Mouse (Mus musculus) liver, embryonic 11.5 days (tissue): ENCODE measurements around the gene Mfsd4a. TPM values are rescaled to one million over a fixed set of nuclear protein-coding genes. Genes with fewer than 3 reads are reported as not detected.

Source experiments
- ATAC-seq: fragments of 200-750 bp; cut with Nextera tagmentation; replicated peaks from 2 replicates; pipeline ENCODE4 v1.8.0; 2017; ENCODE audit warnings: moderate number of reproducible peaks, mild to moderate bottlenecking, moderate TSS enrichment, moderate library complexity; ENCODE audit not compliant: low FRiP score
- DNase-seq: peaks from one replicate; pipeline ENCODE4 v3.0.0-alpha.2; 2017; ENCODE audit warnings: low spot score
- H3K27ac ChIP-seq: fragments of 300-500 bp; sonication (generic); 2 replicates; pipeline ENCODE4 v1.5.1; 2014; ENCODE audit warnings: mild to moderate bottlenecking, low read depth, low read length, control low read depth
- H3K27me3 ChIP-seq: fragments of 300-500 bp; sonication (generic); replicated peaks from 2 replicates; pipeline ENCODE4 v1.6.1; 2014; ENCODE audit warnings: low read length, mixed read lengths; ENCODE audit not compliant: control insufficient read depth, insufficient read depth
- H3K36me3 ChIP-seq: fragments of 300-500 bp; sonication (generic); 2 replicates; pipeline ENCODE4 v1.6.1; 2014; ENCODE audit warnings: mild to moderate bottlenecking, low read length, moderate library complexity, mixed read lengths; ENCODE audit not compliant: control insufficient read depth, insufficient read depth
- H3K4me1 ChIP-seq: fragments of 300-500 bp; sonication (generic); replicated peaks from 2 replicates; pipeline ENCODE4 v1.6.1; 2014; ENCODE audit warnings: low read length, mixed read lengths; ENCODE audit not compliant: control insufficient read depth, insufficient read depth
- H3K4me2 ChIP-seq: fragments of 300-500 bp; sonication (generic); 2 replicates; pipeline ENCODE4 v1.6.1; 2014; ENCODE audit warnings: mild to moderate bottlenecking, control low read depth, moderate library complexity
- H3K4me3 ChIP-seq: fragments of 300-500 bp; sonication (generic); 2 replicates; pipeline ENCODE4 v1.5.1; 2014; ENCODE audit warnings: low read depth, low read length, control low read depth
- H3K9ac ChIP-seq: fragments of 300-500 bp; sonication (generic); 2 replicates; pipeline ENCODE4 v1.6.1; 2014; ENCODE audit warnings: low read depth, low read length, control low read depth
- H3K9me3 ChIP-seq: fragments of 300-500 bp; sonication (generic); 2 replicates; pipeline ENCODE4 v1.6.1; 2016; ENCODE audit warnings: low read length, inconsistent platforms, mixed read lengths; ENCODE audit not compliant: control insufficient read depth
- WGBS: fragments of 180-500 bp; shearing (Covaris S2); extraction: QIAGEN DNeasy Blood & Tissue Kit; methylation state at CpG from one replicate; pipeline ENCODE4 v1.1.7; 2014; 5-methylcytosine and 5-hydroxymethylcytosine counted together
- polyA plus RNA-seq: library from polyadenylated mRNA; unstranded; fragments of >200 nt; fragmentation: Nextera tagmentation; extraction: Ambion mirVana; gene quantifications from 2 replicates; pipeline ENCODE4 v1.2.1, GENCODE M21; 2014

Gene Mfsd4a
- polyA plus RNA-seq, 1 experiment from 2014 or later: 9.9 TPM

DNA sequence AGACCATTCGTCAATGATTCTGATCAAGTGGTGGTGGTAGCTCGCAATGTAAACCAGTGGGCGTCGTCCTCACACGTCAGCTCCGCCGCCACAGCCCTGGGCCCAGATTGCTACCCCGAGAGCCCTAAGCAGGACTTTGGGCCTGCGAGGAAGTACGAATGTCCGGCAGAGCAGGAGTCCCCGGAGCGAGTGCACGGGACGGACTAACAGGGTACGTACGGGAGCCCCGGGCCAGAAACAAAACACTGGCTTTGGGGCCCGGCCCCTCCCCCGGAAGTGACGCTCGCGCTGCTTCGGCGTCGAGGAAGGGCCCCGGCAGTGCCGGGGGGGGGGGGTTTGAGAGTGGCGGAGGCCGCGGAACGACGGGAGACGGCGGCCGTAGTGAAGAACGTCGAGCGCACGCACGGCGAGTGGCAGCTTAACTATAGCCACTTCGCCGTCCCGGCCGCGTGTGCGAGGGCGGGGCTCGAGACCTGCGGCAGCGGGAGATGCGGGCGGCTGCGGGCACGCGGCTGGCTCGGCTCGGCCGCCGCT lies 60.5 kb downstream of the Mfsd4a start, which contains the start of gene Elk4:
Gene Elk4, plus strand, starts transcription at position 326 of the 534 bp plus-strand sequence.
- Histone ChIP-seq H3K36me3 (no peaks in the 10 kb centered on the region), H3K27ac (peak within 1 kb of the TSS; percentile 97), H3K4me2 (peak within 1 kb of the TSS; percentile 91), H3K9me3 (no peaks in the 10 kb centered on the region), H3K4me3 (peak within 1 kb of the TSS; percentile 80), H3K9ac (peak within 1 kb of the TSS; percentile 97), H3K27me3 (no peaks in the 10 kb centered on the region), H3K4me1 (peaks cover 23% of the 10 kb centered on the region)
- WGBS: under 1% methylated on average over 61 of the region's 61 CpGs
- ATAC-seq (peak; percentile 86), DNase-seq (peak; percentile 97)

DNA sequence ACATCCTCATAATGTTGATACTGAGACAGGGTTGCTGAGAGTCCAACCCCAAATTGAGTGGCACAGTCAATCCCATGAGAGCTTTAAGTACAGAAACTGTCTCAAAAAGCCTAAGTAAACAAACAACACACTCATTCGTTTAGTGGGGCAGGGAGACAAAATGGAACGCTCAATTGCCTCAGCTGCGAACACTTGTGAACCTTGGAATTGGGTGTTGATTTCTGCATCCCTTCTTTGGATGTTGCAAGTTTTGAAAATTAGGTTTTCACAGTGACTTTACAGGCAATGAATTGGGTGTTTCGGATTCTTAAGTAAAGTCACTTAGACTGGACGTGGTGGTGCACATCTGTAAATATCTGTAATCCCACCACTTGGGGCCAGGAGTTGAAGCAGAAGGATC lies 61.1 kb downstream of the Mfsd4a start:
- Histone ChIP-seq H3K9ac (peak overlapping the region; percentile 97), H3K27ac (peak overlapping the region; percentile 97), H3K4me2 (peak overlapping the region; percentile 91), H3K4me3 (peak overlapping the region; percentile 80), H3K27me3 (no peaks in the 10 kb centered on the region), H3K36me3 (no peaks in the 10 kb centered on the region), H3K9me3 (no peaks in the 10 kb centered on the region), H3K4me1 (peaks cover 23% of the 10 kb centered on the region)
- WGBS: 34% methylated on average over 5 of the region's 5 CpGs
- DNase-seq (no peak), ATAC-seq (no peak)

DNA sequence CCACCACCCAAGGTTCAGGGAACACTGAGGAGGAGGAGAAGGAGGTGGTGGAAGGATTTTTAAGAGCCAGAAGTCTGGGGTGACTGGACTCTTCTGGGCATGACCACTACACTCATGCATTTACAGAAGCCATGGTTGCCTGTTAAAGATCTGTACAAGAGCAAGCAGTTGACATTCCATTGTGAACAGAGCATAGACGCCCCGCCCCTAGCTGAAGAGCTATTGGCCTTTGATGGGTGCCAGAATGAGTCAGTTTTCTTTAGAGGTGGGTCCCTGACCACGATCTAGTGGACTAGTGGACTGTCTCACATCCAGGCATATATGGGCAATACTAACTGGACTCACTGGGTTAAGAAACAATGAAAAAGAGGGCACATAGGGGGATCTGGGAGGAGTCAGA lies 61.8 kb downstream of the Mfsd4a start:
- 72% methylated on average over 3 of the region's 3 CpGs for WGBS
- no peak overlapping the region for H3K4me2 ChIP-seq
- H3K9me3 ChIP-seq: no peaks in the 10 kb centered on the region
- no peaks in the 10 kb centered on the region for H3K36me3 ChIP-seq
- H3K9ac ChIP-seq: no peak overlapping the region
- no peak overlapping the region for H3K4me3 ChIP-seq
- H3K27ac ChIP-seq: no peak overlapping the region
- H3K4me1 ChIP-seq: peaks cover 23% of the 10 kb centered on the region
- H3K27me3 ChIP-seq: no peaks in the 10 kb centered on the region
- DNase-seq (no peak), ATAC-seq (no peak)

DNA sequence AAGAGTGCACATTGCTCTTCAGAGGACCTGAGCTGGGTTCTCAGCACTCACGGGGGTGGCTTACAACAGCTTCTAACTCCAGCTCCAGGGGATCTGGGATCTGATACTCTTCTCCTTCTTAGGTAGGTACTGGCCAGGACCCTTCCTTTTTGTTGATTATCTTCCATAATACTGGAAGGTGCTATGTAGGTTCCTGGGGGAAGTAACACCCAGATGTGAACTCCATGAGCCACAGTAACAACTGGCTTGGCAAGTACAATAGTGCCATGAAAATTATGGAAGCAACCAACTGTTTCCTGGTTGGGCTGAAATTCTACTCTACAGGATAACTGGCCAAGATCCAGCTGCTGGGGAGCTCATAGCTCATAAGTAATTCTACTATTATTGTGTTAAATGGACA lies 62.4 kb downstream of the Mfsd4a start:
- no peak overlapping the region for H3K27ac ChIP-seq
- no peaks in the 10 kb centered on the region for H3K27me3 ChIP-seq
- ATAC-seq (no peak), DNase-seq (no peak)
- no peaks in the 10 kb centered on the region for H3K9me3 ChIP-seq
- H3K36me3 ChIP-seq: no peaks in the 10 kb centered on the region
- no peak overlapping the region for H3K4me2 ChIP-seq
- WGBS: 69% methylated on average over 1 of the region's 1 CpGs
- no peak overlapping the region for H3K4me3 ChIP-seq
- H3K9ac ChIP-seq: no peak overlapping the region
- peaks cover 21% of the 10 kb centered on the region for H3K4me1 ChIP-seq

DNA sequence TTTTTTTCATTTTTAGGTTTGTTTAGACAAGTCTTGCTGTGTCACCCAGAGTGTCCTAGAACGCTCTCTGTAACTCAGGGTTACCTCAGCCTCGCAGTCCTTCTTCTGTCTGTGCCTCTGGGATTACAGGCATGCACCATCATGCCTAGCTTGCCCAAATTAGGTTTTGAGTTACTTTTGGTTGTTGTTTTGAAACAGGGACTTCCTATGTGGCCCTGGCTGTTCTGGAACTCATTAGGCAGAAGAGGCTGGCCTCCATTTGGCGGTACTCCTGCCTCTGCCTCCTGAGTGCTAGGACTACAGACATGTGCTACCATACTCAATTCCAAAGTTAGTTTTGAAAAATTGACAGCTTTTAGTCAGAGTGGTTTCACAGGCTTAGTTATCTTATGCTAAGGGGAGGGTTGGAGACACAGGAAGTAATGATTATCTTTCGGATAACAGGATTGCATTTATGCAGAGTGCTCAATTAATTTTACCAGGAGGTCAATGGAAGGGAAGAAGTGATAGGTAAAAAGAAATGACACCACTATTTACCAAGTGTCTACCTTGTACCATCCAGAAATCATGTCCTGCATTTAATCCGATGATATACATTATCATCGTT lies 63.2 kb downstream of the Mfsd4a start:
- ATAC-seq (no peak), DNase-seq (no peak)
- Histone ChIP-seq H3K9ac (no peak overlapping the region), H3K36me3 (no peaks in the 10 kb centered on the region), H3K4me3 (no peak overlapping the region), H3K4me1 (peaks cover 13% of the 10 kb centered on the region), H3K4me2 (no peak overlapping the region), H3K27me3 (no peaks in the 10 kb centered on the region), H3K27ac (no peak overlapping the region), H3K9me3 (no peaks in the 10 kb centered on the region)
- 88% methylated on average over 6 of the region's 6 CpGs for WGBS

DNA sequence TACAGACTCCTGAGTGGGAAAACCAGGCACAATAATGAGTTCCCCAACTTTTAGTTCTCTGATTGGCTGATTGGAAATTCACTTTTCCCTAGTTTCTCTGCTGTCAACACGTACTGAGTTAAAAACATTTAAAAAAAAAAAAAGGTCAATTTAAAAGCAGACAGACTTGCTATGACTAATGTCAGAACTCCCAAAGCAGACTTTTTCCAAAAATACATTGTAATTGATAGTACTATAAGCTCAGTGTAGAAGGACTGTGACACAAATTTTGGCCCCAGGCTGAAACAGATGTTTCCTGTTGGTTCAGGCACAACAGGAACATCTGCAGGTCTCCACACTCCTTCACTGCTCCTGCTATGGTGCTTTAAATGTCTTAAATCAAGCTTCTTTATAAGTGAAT lies 64.0 kb downstream of the Mfsd4a start:
- Histone ChIP-seq H3K9me3 (no peaks in the 10 kb centered on the region), H3K9ac (no peak overlapping the region), H3K27ac (no peak overlapping the region), H3K27me3 (no peaks in the 10 kb centered on the region), H3K4me2 (no peak overlapping the region), H3K36me3 (no peaks in the 10 kb centered on the region), H3K4me1 (0 out of 2 replicates have a peak, but pooled peaks cover 7% of the 10 kb centered on the region), H3K4me3 (no peak overlapping the region)
- WGBS: 43% methylated on average over 1 of the region's 1 CpGs
- DNase-seq: no peak
- ATAC-seq: no peak

DNA sequence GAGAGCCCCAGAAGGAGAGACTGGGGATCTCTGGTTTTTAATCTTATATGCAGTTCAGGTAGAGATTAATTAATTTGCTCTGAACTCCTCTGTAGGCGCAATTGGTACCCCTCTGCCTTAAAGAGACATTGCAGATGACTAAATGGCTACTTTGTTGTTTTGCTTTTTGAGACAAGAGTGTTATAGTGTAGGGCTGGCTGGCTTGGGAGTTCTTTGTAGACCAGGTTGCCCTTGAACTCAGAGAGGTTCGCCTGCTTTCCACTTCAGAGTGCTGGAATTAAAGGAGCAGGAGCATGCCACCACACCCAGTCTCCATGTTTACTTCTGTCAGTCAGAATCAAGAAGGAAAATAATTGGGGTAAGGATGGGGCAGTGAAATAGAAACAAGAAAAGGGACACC lies 64.8 kb downstream of the Mfsd4a start:
- no peaks in the 10 kb centered on the region for H3K36me3 ChIP-seq
- WGBS: 73% methylated on average over 2 of the region's 2 CpGs

DNA sequence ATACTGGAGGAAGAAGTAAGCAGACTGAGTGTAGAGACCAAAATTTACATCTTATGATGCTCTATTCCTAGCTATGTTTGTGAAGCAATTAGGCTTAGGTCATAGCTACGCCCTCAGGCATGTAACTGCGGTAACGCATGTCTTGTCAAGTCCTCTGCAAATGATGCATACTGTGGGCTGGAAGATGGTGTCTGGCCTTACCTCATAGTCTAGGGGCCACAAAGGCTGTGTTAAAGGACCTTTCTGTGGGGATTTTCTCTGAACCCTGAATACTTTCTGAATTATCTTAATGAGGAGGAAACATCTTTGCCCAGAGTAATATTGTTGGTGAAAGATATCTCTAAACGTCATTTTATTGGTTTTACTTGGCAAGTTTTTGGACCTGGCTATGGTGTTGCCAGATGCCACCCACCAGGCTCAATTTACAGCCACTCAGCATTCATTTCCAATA lies 66.0 kb downstream of the Mfsd4a start:
- H3K4me3 ChIP-seq: no peak overlapping the region
- no peak overlapping the region for H3K9ac ChIP-seq
- no peaks in the 10 kb centered on the region for H3K36me3 ChIP-seq
- ATAC-seq (no peak), DNase-seq (no peak)
- WGBS: 78% methylated on average over 4 of the region's 4 CpGs
- H3K4me2 ChIP-seq: no peak overlapping the region
- H3K9me3 ChIP-seq: no peaks in the 10 kb centered on the region
- 0 out of 2 replicates have a peak, but pooled peaks cover 6% of the 10 kb centered on the region for H3K4me1 ChIP-seq
- no peak overlapping the region for H3K27ac ChIP-seq
- no peaks in the 10 kb centered on the region for H3K27me3 ChIP-seq

More for the DNA sequence above, 64.8 kb downstream of the Mfsd4a start:
- Histone ChIP-seq H3K27ac (no peak overlapping the region), H3K9me3 (no peaks in the 10 kb centered on the region), H3K4me1 (0 out of 2 replicates have a peak, but pooled peaks cover 6% of the 10 kb centered on the region), H3K9ac (no peak overlapping the region), H3K27me3 (no peaks in the 10 kb centered on the region), H3K4me3 (no peak overlapping the region), H3K4me2 (no peak overlapping the region)
- ATAC-seq (no peak), DNase-seq (no peak)

DNA sequence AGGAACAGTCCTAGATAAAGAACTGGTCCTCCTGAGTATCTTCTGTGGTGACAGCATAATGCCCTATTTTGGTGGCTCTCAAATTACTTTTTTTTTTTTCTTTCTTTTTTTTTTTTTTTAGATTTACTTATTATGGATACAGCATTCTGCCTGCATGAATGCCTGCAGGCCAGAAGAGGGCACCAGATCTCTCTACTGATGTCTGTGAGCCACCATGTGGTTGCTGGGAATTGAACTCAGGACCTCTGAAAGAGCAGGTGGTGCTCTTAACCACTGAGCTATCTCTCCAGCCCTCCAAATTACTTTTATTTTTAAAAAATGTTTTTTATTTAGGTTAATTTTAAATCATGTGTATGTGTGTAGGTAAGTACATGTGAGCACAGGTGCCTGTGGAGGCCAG lies 67.4 kb downstream of the Mfsd4a start:
- Histone ChIP-seq H3K9me3 (no peaks in the 10 kb centered on the region), H3K27me3 (no peaks in the 10 kb centered on the region), H3K4me1 (0 out of 2 replicates have a peak, but pooled peaks cover 3% of the 10 kb centered on the region), H3K4me3 (no peak overlapping the region), H3K4me2 (no peak overlapping the region), H3K36me3 (no peaks in the 10 kb centered on the region), H3K9ac (no peak overlapping the region), H3K27ac (no peak overlapping the region)
- no peak for DNase-seq
- ATAC-seq: no peak
